Mouse (Mus musculus) thymus, adult 2 months (tissue): ENCODE measurements around the gene Tmem229b.
A peak's percentile ranks its signal among the peaks of the same experiment; 100 is the strongest.

Experiments used
- CTCF ChIP-seq: fragments of 200-500 bp; IDR thresholded peaks from 2 replicates; pipeline ENCODE4 v1.5.1; 2012; ENCODE audit warnings: mild to moderate bottlenecking, control low read depth, low read length, moderate library complexity, borderline replicate concordance; ENCODE audit not compliant: control insufficient read depth, poor library complexity, insufficient read depth; ENCODE audit errors: extremely low read depth
- POLR2A ChIP-seq: fragments of 200-500 bp; IDR thresholded peaks from 2 replicates; pipeline ENCODE4 v1.6.1; 2012; ENCODE audit warnings: mild to moderate bottlenecking, low read length, control low read depth, moderate library complexity; ENCODE audit not compliant: control insufficient read depth, poor library complexity, insufficient read depth; ENCODE audit errors: extremely low read depth

DNA sequence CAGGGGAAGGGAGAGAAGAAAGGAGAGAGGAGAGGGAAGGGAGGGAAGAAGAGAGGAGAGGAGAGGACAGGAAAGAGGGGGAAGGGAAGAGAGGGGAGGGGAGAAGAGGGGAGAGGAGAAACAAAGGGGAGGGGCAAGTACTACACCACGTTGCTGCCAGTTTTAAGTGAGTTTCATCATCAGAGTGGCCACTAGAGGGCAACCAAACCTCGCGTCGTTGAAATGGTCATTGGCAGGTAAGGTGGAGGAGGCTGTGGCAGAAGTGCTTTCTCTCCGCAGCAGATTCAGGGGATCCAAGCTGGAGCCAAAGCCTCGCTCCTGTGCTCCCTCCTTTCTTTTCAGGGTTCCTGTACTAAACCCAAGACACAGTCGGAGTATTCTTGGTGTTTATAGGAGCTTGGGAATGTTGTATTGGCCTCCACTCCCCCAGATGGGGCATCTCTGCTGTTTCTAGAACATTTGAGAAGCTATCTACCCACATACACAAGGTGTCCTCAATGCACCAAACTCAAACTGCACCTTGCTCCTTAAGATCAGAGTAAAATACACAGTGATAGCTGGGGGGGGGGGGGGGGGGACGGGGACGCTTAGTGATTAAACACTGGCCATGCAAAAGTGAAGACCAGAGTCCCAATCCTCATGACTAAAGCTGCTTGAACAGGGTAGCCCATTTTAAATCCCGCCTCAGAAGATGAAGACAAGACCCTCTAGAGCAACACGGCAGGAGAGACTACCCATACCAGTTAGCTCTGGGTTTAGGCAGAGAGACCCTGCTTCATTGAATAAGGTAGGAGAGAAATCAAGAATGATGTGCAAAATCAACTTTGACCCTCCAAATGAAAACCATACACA lies 89.0 kb downstream of the Tmem229b start:
- no peak for TF ChIP-seq POLR2A
- TF ChIP-seq CTCF: peak; percentile 74; the same call in 1 of the 2 replicates
